Mouse (Mus musculus): ENCODE measurements around the gene Crcp.

GRCm38 (mm10) chr5:130019461-130019860 lies 9.6 kb upstream of the Crcp start:
- TF ChIP-seq CTCF (IDR thresholded peaks at IDR 0.05; ENCODE audit: low read depth) (no peak), EP300 (IDR thresholded peaks at IDR 0.05; ENCODE audit: low read depth) (no peak)

Data from liver, postnatal 0 days (tissue).